Mouse (Mus musculus) c-Kit-negative CD71-positive TER-119-positive erythroid progenitor cells, embryonic 14.5 days (primary cell): ENCODE results near the gene Phospho1.

ENCODE experiments used
- DNase-seq: peaks from one replicate; pipeline ENCODE4 v3.0.0-alpha.2; 2013; ENCODE audit warnings: low read depth, low spot score

Gene Phospho1

GRCm38 (mm10) chr11:95833631-95834142, 9.4 kb downstream of the Phospho1 start:
- no peak for DNase-seq

GRCm38 (mm10) chr11:95834143-95834667, 9.9 kb downstream of the Phospho1 start:
- no peak for DNase-seq

- no peak for DNase-seq
Measured at GRCm38 (mm10) chr11:95834742-95835710, 10.7 kb downstream of the Phospho1 start.

GRCm38 (mm10) chr11:95835832-95836231, 11.5 kb downstream of the Phospho1 start:
- DNase-seq: no peak

- no peak for DNase-seq
Measured at GRCm38 (mm10) chr11:95836433-95836832, 12.1 kb downstream of the Phospho1 start.

GRCm38 (mm10) chr11:95837059-95837458, 12.8 kb downstream of the Phospho1 start, which contains the start of gene Gngt2:
Gngt2 (plus strand) TSS chr11:95837216.
- no peak for DNase-seq

- no peak for DNase-seq
Measured at GRCm38 (mm10) chr11:95838598-95838997, 14.3 kb downstream of the Phospho1 start.

GRCm38 (mm10) chr11:95838999-95839868, 14.9 kb downstream of the Phospho1 start:
- no peak for DNase-seq

GRCm38 (mm10) chr11:95840694-95841497, 16.6 kb downstream of the Phospho1 start:
- no peak for DNase-seq

GRCm38 (mm10) chr11:95841498-95841830, 17.2 kb downstream of the Phospho1 start:
- no peak for DNase-seq

GRCm38 (mm10) chr11:95842074-95842681, 17.9 kb downstream of the Phospho1 start, which contains the start of gene Abi3:
Abi3 (minus strand) TSS chr11:95842476.
- no peak for DNase-seq

GRCm38 (mm10) chr11:95842953-95843352, 18.7 kb downstream of the Phospho1 start:
- no peak for DNase-seq

- DNase-seq: no peak
Measured at GRCm38 (mm10) chr11:95843421-95843950, 19.2 kb downstream of the Phospho1 start.

- DNase-seq: no peak
Measured at GRCm38 (mm10) chr11:95844935-95845334, 20.6 kb downstream of the Phospho1 start.

- DNase-seq: no peak
Measured at GRCm38 (mm10) chr11:95850898-95851297, 26.6 kb downstream of the Phospho1 start.

- DNase-seq: no peak
Measured at GRCm38 (mm10) chr11:95853684-95854083, 29.4 kb downstream of the Phospho1 start.

GRCm38 (mm10) chr11:95857306-95857705, 33.0 kb downstream of the Phospho1 start:
- no peak for DNase-seq

GRCm38 (mm10) chr11:95857716-95858527, 33.6 kb downstream of the Phospho1 start:
- DNase-seq: no peak
